Mouse (Mus musculus) erythroblast, embryonic 14.5 days (primary cell): ENCODE data around the gene Ptpa. TPM values are rescaled to one million over a fixed set of nuclear protein-coding genes. Genes with fewer than 3 reads are reported as not detected.

Source experiments
- H3K27me3 ChIP-seq: 2 replicates; pipeline ENCODE4 v1.6.1; 2012; ENCODE audit warnings: inconsistent platforms; ENCODE audit not compliant: control insufficient read depth
- H3K36me3 ChIP-seq: 2 replicates; pipeline ENCODE4 v1.6.1; 2012; ENCODE audit warnings: mild to moderate bottlenecking, inconsistent platforms; ENCODE audit not compliant: control insufficient read depth
- H3K4me1 ChIP-seq: 2 replicates; pipeline ENCODE4 v1.6.1; 2012; ENCODE audit warnings: inconsistent platforms; ENCODE audit not compliant: control insufficient read depth
- H3K4me3 ChIP-seq: replicated peaks from 2 replicates; pipeline ENCODE3; 2012; ENCODE audit warnings: moderate library complexity, mild to moderate bottlenecking, inconsistent platforms
- H3K9me3 ChIP-seq: 2 replicates; pipeline ENCODE4 v1.6.1; 2012; ENCODE audit warnings: low read length, inconsistent platforms, mixed read lengths; ENCODE audit not compliant: control insufficient read depth
- GATA1 ChIP-seq: IDR thresholded peaks from 2 replicates; pipeline ENCODE4 v1.6.1; 2012; ENCODE audit warnings: low read length, inconsistent platforms, mixed read lengths
- TAL1 ChIP-seq: IDR thresholded peaks from 3 replicates; pipeline ENCODE4 v1.6.1; 2012; ENCODE audit warnings: low read length, inconsistent platforms, mixed read lengths
- polyA plus RNA-seq: library from polyadenylated mRNA; stranded (reverse); fragments of >175 nt; gene quantifications from 2 replicates; pipeline ENCODE4 v1.2.3, GENCODE M21; 2012

The Ptpa gene
- polyA plus RNA-seq, 1 experiment: 150 TPM

DNA sequence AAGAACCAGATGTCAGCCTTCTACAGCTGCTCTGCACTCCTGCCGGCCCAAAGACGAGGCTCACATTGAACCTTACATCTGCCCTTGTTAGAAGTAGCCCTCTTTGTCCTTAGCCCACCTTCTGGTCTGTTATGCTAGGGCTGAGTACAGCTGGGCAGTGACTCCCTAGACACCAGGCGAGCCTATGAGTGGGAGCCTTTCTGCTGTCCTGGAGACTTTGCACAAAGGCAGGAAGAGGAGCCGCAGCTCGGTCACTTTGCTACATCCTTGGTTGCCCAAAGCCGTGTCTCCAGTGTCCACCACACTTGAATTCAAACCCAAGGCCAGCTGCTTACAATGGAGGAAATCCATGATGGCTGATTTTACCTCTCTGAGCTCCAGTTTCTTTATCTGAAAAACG is 32.5 kb downstream of the Ptpa start:
- H3K4me3 ChIP-seq: no peak overlapping the region
- TF ChIP-seq TAL1 (no peak), GATA1 (no peak)
- H3K27me3 ChIP-seq: no peaks in the 10 kb centered on the region
- H3K36me3 ChIP-seq: peaks cover 97% of the 10 kb centered on the region
- H3K9me3 ChIP-seq: peaks cover 14% of the 10 kb centered on the region
- peaks cover 7% of the 10 kb centered on the region for H3K4me1 ChIP-seq

DNA sequence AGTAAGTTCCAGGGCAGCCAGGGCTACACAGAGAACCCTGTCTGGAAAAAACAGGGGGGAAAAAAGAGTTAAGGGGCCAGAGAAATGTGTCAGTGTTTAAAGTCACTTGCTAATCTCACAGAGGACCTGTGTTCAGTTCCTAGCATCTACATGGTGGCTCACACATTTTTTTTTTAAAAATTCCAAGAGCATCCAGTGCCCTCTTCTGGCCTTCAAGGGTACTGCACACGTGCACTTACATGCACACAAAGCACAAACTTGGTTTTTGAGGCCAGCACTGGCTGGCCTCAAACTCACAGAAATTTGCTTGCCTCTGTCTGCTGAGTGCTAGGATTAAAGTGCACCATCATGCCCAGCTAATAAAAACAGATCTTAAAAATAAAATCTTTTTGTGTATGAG is 34.7 kb downstream of the Ptpa start:
- Histone ChIP-seq H3K4me1 (peaks cover 9% of the 10 kb centered on the region), H3K9me3 (peaks cover 14% of the 10 kb centered on the region), H3K27me3 (no peaks in the 10 kb centered on the region), H3K4me3 (no peak overlapping the region), H3K36me3 (peaks cover 88% of the 10 kb centered on the region)
- no peak for TF ChIP-seq GATA1
- no peak for TF ChIP-seq TAL1

DNA sequence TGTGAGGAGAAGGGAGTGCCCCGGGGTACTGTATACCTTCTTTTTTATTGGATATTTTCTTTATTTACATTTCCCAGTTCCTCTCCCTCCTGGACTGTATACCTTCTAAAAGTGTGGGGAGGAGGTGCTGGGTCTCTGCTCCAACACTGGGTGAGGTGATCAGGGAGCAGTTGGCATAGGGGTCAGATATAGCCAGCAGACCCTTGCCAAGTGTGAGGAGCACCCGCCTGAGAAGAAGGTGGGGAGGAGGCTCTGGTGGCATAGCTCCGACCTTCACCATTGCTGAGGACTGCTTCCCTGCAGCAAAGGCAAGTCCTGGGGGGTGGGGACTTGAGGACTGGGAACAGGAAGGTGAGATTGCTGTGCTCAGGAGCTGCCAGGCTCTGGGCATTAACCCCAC is 35.7 kb downstream of the Ptpa start:
- H3K9me3 ChIP-seq: peaks cover 14% of the 10 kb centered on the region
- no peaks in the 10 kb centered on the region for H3K27me3 ChIP-seq
- TF ChIP-seq TAL1: no peak
- no peak for TF ChIP-seq GATA1
- H3K4me1 ChIP-seq: peaks cover 13% of the 10 kb centered on the region
- H3K36me3 ChIP-seq: peaks cover 86% of the 10 kb centered on the region
- H3K4me3 ChIP-seq: no peak overlapping the region

DNA sequence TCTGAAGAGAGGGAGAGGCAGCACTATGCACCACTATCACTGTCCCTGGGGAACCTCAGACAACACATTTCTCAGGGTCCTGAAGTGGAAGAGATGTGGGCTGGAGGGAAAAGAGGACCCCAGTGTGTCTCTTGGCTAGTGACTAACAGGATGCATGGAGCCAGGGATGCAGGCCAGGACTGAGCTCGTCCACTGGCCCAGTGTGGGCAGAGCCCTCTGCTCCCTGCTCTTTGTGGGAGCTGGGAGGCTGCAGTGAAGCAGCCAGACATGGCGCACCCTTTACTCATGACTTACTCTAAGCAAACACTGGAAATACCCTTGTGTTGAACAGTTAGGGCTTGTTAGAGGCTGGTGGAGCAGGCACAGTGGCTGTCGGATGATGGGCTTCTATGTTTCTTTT is 37.7 kb downstream of the Ptpa start:
- Histone ChIP-seq H3K4me3 (no peak overlapping the region), H3K9me3 (peaks cover 12% of the 10 kb centered on the region), H3K27me3 (no peaks in the 10 kb centered on the region), H3K36me3 (peaks cover 73% of the 10 kb centered on the region), H3K4me1 (peaks cover 13% of the 10 kb centered on the region)
- TF ChIP-seq TAL1 (no peak), GATA1 (no peak)

DNA sequence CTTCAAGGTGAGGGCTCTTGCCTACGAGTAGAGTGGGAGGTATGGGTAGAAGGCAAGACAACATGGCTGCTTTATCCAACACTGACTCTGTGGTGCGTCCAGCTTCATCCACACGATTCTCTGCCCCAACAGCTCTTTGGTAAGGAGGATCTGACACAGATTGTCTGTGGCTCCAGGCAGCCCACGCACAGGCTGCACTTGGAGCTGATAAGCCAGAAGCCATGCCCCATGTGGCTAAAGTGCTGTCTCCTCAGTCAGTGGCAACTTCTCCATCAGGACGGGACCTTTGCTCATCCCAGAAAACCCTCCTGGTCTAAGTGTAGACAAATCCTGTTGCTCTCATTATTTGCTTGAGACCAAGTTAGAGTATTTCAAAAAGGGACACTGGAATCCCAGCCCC is 38.7 kb downstream of the Ptpa start:
- no peak for TF ChIP-seq GATA1
- TF ChIP-seq TAL1: no peak
- H3K27me3 ChIP-seq: no peaks in the 10 kb centered on the region
- H3K36me3 ChIP-seq: peaks cover 67% of the 10 kb centered on the region
- H3K4me1 ChIP-seq: peaks cover 13% of the 10 kb centered on the region
- no peak overlapping the region for H3K4me3 ChIP-seq
- peaks cover 9% of the 10 kb centered on the region for H3K9me3 ChIP-seq

DNA sequence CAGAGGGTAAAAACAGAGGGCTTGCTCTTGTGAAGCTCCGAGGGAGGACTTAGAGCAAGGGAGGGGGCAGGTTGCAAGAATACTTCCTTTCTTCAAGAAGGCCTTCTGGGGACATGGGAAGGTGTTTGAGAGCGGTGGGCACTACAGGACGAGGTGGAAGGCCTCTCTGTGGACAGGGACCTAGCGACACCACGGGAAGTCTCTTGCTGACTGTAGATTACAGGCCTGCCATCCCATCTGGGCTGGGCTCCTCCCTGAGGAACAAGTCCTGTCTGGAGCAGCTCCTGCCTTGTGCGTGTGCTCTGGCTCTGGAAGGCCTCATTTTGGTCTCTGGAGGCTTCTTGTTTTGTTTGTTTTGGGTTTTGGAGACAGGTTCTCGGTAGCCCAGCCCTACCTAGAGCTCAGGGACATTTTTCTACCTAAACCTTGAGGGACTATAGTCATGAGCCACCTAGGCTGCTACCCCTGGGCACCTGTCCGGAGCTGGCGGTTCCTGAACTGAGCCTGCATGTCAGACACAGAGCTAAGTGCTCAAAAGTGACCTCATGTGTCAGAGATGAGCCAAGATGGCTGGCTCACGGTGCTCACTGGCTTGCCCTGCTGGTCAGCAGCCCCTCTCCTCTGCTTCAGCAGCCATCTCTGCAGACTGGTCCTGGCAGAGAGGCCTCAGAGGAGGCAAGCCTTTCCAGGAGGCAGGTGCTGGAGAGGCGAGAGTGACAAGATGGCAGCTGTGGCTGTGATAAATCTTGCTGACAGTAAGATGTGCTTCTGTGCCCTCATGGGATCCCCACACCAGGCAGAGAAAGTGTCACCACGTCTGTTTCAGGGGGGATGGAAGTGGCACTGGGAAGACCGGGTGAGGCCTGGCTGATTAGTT is 40.5 kb downstream of the Ptpa start:
- peaks cover 49% of the 10 kb centered on the region for H3K36me3 ChIP-seq
- no peaks in the 10 kb centered on the region for H3K9me3 ChIP-seq
- no peaks in the 10 kb centered on the region for H3K27me3 ChIP-seq
- peaks cover 14% of the 10 kb centered on the region for H3K4me1 ChIP-seq
- TF ChIP-seq GATA1 (no peak), TAL1 (no peak)
- no peak overlapping the region for H3K4me3 ChIP-seq

DNA sequence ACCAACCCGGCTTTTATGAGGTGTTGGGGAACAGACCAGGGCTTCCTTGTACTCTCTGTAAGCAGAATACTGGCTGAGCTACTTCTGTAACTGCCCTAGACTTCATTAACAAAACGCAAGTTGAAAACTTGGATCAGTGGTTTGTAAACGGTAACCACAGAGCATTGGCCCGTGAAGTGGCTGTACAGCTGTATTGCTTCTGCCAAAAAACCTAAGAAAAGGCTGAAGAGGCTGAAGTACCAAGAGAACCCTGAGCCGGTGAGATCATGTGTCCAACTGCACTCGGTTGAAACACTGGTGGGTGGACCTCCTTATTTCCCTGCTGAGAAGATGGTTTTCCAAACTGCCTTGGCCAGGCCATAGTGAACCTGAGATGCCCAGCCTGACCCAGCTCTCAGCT is 42.5 kb downstream of the Ptpa start:
- Histone ChIP-seq H3K9me3 (no peaks in the 10 kb centered on the region), H3K36me3 (peaks cover 31% of the 10 kb centered on the region), H3K27me3 (no peaks in the 10 kb centered on the region), H3K4me1 (peaks cover 14% of the 10 kb centered on the region), H3K4me3 (no peak overlapping the region)
- no peak for TF ChIP-seq GATA1
- no peak for TF ChIP-seq TAL1

DNA sequence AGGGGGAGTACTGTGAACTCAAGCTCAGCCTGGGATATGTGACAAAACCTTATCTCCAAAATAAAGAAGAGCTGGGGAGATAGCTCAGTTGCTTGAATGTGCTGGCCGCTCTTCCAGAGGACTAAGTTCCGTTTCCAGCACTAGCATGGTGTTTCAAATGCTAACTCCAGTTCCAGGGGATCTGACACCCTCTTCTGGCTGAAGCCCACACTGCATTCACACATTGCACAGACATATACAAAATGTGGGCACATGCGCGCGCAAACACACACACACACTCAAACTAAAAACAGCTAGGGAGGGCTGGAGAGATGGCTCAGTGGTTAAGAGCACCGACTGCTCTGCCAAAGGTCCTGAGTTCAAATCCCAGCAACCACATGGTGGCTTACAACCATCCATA is 43.4 kb downstream of the Ptpa start:
- Histone ChIP-seq H3K4me3 (no peak overlapping the region), H3K27me3 (no peaks in the 10 kb centered on the region), H3K9me3 (no peaks in the 10 kb centered on the region), H3K36me3 (peaks cover 23% of the 10 kb centered on the region), H3K4me1 (peaks cover 20% of the 10 kb centered on the region)
- TF ChIP-seq TAL1 (no peak), GATA1 (no peak)

DNA sequence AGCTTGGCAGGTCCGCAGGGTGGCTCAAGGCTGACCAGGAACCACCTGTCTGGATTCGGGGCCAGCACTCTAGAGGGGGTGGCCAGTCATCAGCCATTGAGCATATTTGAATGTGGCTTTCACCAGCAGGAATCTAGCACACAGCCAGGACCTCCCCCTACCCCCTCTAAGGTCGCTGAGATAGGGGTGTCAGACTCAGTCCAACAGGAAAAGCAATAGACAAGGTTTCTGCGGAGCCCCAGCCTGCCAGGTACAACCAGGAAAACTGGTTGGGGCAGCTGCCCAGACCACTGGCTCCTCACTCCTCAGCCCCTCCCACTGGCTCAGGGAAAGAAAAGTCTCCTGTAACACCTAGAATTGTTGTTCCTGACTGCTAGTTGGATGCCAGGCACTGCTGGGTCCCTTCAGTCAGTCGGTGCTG is 47.5 kb downstream of the Ptpa start:
- no peak for TF ChIP-seq GATA1
- TF ChIP-seq TAL1: no peak
- H3K36me3 ChIP-seq: peaks cover 3% of the 10 kb centered on the region
- peaks cover 23% of the 10 kb centered on the region for H3K27me3 ChIP-seq
- no peaks in the 10 kb centered on the region for H3K9me3 ChIP-seq
- H3K4me1 ChIP-seq: peaks cover 23% of the 10 kb centered on the region
- peak overlapping the region; percentile 62 for H3K4me3 ChIP-seq
